In genomic region chr5:3340340-3341058, GRCm38 (mm10) we compare ENCODE assay signal across 8 mouse cellular contexts. TPM values are rescaled to one million over a fixed set of nuclear protein-coding genes. Genes with fewer than 3 reads are reported as not detected.
DNase-seq lines count a peak whose midpoint lies in the region; ATAC-seq and TF ChIP-seq lines count a peak whose summit lies in the region.
"Not testable (repeated sequence)": the region's sequence is repeated elsewhere in the genome, so short reads cannot be mapped to it uniquely, and the experiment has no call there.

No protein-coding gene starts in this region.

- H3K79me2 ChIP-seq in CH12.LX (replicated peaks; ENCODE audit: control insufficient read depth, extremely low read depth, insufficient read depth, poor library complexity, severe bottlenecking): peaks cover 21% of the 10 kb centered on the region

- peak overlapping the region; percentile 59 to 100 (median 71) for H3K4me3 ChIP-seq in CH12.LX (replicated peaks in 1 of 3; ENCODE audit: low read depth in 2 of 3, low read length in 2 of 3, poor library complexity in 1 of 3)
- H3K4me3 ChIP-seq in forebrain, postnatal 0 days (ENCODE audit: low read depth, low read length): peak overlapping the region; percentile 53
- peak overlapping the region; percentile 56 for H3K4me3 ChIP-seq in hindbrain, embryonic 12.5 days
- peak overlapping the region; percentile 74 for H3K4me3 ChIP-seq in liver, embryonic 16.5 days (ENCODE audit: low read depth, low read length)
- H3K4me3 ChIP-seq in midbrain, postnatal 0 days (ENCODE audit: low read depth, low read length): peak overlapping the region; percentile 49
- H3K4me3 ChIP-seq in stomach, postnatal 0 days (ENCODE audit: low read depth, low read length): peak overlapping the region; percentile 75

- not testable (repeated sequence) for TF ChIP-seq POLR2A in CH12.LX (IDR thresholded peaks at IDR 0.05; ENCODE audit: low read depth, low read length)

- H3K9ac ChIP-seq in CH12.LX (ENCODE audit: insufficient read depth, low read depth): peak overlapping the region; percentile 95
- peak overlapping the region; percentile 59; the same call in 1 of the 2 replicates for H3K9ac ChIP-seq in forebrain, postnatal 0 days
- not testable (repeated sequence) for H3K9ac ChIP-seq in hindbrain, embryonic 12.5 days; midbrain, postnatal 0 days (replicated peaks; ENCODE audit: low read length, poor library complexity, severe bottlenecking)
- peak overlapping the region; percentile 71 for H3K9ac ChIP-seq in liver, embryonic 16.5 days (ENCODE audit: low read depth, low read length)
- peak overlapping the region; percentile 79 for H3K9ac ChIP-seq in stomach, postnatal 0 days (ENCODE audit: low read length)

- H3K36me3 ChIP-seq in CH12.LX (replicated peaks in 1 of 2; ENCODE audit: control insufficient read depth in 1 of 2, insufficient read depth in 1 of 2, low read length in 1 of 2); forebrain, postnatal 0 days (ENCODE audit: insufficient read depth); hindbrain, embryonic 12.5 days; liver, embryonic 16.5 days (ENCODE audit: control insufficient read depth, insufficient read depth); midbrain, postnatal 0 days (ENCODE audit: insufficient read depth, low read length); stomach, postnatal 0 days (ENCODE audit: control insufficient read depth, insufficient read depth, low read length): not testable (repeated sequence)

- H3K4me2 ChIP-seq in CH12.LX (ENCODE audit: insufficient read depth, low read depth, poor library complexity, severe bottlenecking): peak overlapping the region; percentile 64
- H3K4me2 ChIP-seq in forebrain, postnatal 0 days (ENCODE audit: low read depth): peak overlapping the region; percentile 98
- peak overlapping the region; percentile 93 for H3K4me2 ChIP-seq in hindbrain, embryonic 12.5 days (replicated peaks)
- peak overlapping the region; percentile 91 for H3K4me2 ChIP-seq in liver, embryonic 16.5 days (ENCODE audit: low read depth, low read length)
- H3K4me2 ChIP-seq in midbrain, postnatal 0 days (ENCODE audit: low read depth, low read length, poor library complexity, severe bottlenecking): peak overlapping the region; percentile 93
- peak overlapping the region; percentile 99 for H3K4me2 ChIP-seq in stomach, postnatal 0 days (replicated peaks; ENCODE audit: low read depth)

- not testable (repeated sequence) for DNase-seq in CH12.LX (ENCODE audit: extremely low read depth); midbrain, postnatal 0 days (ENCODE audit: low spot score); stomach, postnatal 0 days (ENCODE audit: low spot score)
- DNase-seq in embryo, embryonic 10.5 days (ENCODE audit: low spot score): peak; percentile 26
- DNase-seq in forebrain, postnatal 0 days: peak; percentile 25
- DNase-seq in kidney, postnatal 10 days: peak; percentile 13

- not testable (repeated sequence) for TF ChIP-seq EP300 in CH12.LX (IDR thresholded peaks at IDR 0.05; ENCODE audit: low read length); stomach, postnatal 0 days (optimal IDR thresholded peaks at IDR 0.05)

- not testable (repeated sequence) for H3K4me1 ChIP-seq in CH12.LX (ENCODE audit: control insufficient read depth in 1 of 2, insufficient read depth in 2 of 2); forebrain, postnatal 0 days (ENCODE audit: insufficient read depth); liver, embryonic 16.5 days (ENCODE audit: control insufficient read depth, low read depth, low read length); midbrain, postnatal 0 days (ENCODE audit: insufficient read depth, low read length); stomach, postnatal 0 days (replicated peaks; ENCODE audit: control insufficient read depth, insufficient read depth)
- peaks cover 24% of the 10 kb centered on the region for H3K4me1 ChIP-seq in hindbrain, embryonic 12.5 days

- TF ChIP-seq CTCF in CH12.LX (conservative IDR thresholded peaks at IDR 0.05 in 1 of 2, IDR thresholded peaks at IDR 0.05 in 1 of 2; ENCODE audit: low read depth in 2 of 2, low read length in 2 of 2); forebrain, postnatal 0 days (IDR thresholded peaks at IDR 0.05; ENCODE audit: low read depth); midbrain, postnatal 0 days (IDR thresholded peaks at IDR 0.05); stomach, postnatal 0 days (IDR thresholded peaks at IDR 0.05; ENCODE audit: low read depth): not testable (repeated sequence)

- not testable (repeated sequence) for TF ChIP-seq RAD21 in CH12.LX (IDR thresholded peaks at IDR 0.05; ENCODE audit: low read depth, low read length)

- H3K27me3 ChIP-seq in CH12.LX (replicated peaks); forebrain, postnatal 0 days (ENCODE audit: insufficient read depth, low read length); liver, embryonic 16.5 days (ENCODE audit: control insufficient read depth, insufficient read depth, low read depth, low read length); midbrain, postnatal 0 days (ENCODE audit: insufficient read depth, low read length); stomach, postnatal 0 days (ENCODE audit: control insufficient read depth, insufficient read depth, low read length): not testable (repeated sequence)
- peaks cover 24% of the 10 kb centered on the region for H3K27me3 ChIP-seq in hindbrain, embryonic 12.5 days

- dilution Hi-C loops in CH12.LX (cut with MboI; ENCODE audit: extremely low pct_ligation_motif_present, extremely low pct_unique_long_range_greater_than_20kb, low sequenced_read_pairs): not testable (repeated sequence)

- not testable (repeated sequence) for H3K27ac ChIP-seq in CH12.LX (ENCODE audit: insufficient read depth, low read depth); forebrain, postnatal 0 days (ENCODE audit: low read depth, low read length); hindbrain, embryonic 12.5 days; liver, embryonic 16.5 days (ENCODE audit: low read length); midbrain, postnatal 0 days (ENCODE audit: low read depth, low read length); stomach, postnatal 0 days (replicated peaks)

- in situ Hi-C loops in CH12.LX (cut with MboI; ENCODE audit: low pct_ligation_motif_present, low pct_unique_long_range_greater_than_20kb, low sequenced_read_pairs): loop anchor here (10.0 kb wide), 1 partner anchor 154 kb away; no protein-coding TSS in a partner anchor

- not testable (repeated sequence) for H3K9me3 ChIP-seq in CH12.LX (replicated peaks; ENCODE audit: low read length); forebrain, postnatal 0 days (ENCODE audit: low read length); hindbrain, embryonic 12.5 days (replicated peaks); liver, embryonic 16.5 days (replicated peaks; ENCODE audit: control insufficient read depth, low read length); midbrain, postnatal 0 days (ENCODE audit: low read length); stomach, postnatal 0 days (ENCODE audit: control insufficient read depth, low read length)

- WGBS in forebrain, postnatal 0 days: 6% methylated on average over 15 of the region's 15 CpGs
- WGBS in hindbrain, embryonic 12.5 days: 2% methylated on average over 15 of the region's 15 CpGs
- 1% methylated on average over 15 of the region's 15 CpGs for WGBS in liver, embryonic 16.5 days (ENCODE audit: insufficient replicate concordance)
- WGBS in midbrain, postnatal 0 days: 5% methylated on average over 15 of the region's 15 CpGs
- WGBS in stomach, postnatal 0 days: 6% methylated on average over 15 of the region's 15 CpGs

- ATAC-seq in forebrain, postnatal 0 days; hindbrain, embryonic 12.5 days (ENCODE audit: low FRiP score); liver, embryonic 16.5 days (ENCODE audit: low read depth); midbrain, postnatal 0 days (ENCODE audit: low FRiP score); stomach, postnatal 0 days (ENCODE audit: low FRiP score, low TSS enrichment): not testable (repeated sequence)

TF ChIP-seq in CH12.LX, 34 proteins besides CTCF, POLR2A, EP300 and RAD21:
- TF ChIP-seq SIN3A (IDR thresholded peaks at IDR 0.05; ENCODE audit: low read length): 0 out of 2 replicates have a peak, but pooled peaks have one; percentile 22

RNA-seq across cellular contexts. Expression of gene Cdk6, which starts 0.8 kb away (rescaled TPM):
- 141 and 171 TPM in 2 replicates for total RNA-seq in CH12.LX (2012; rRNA removed)
- 34.7 and 40.4 TPM in 2 replicates for total RNA-seq in CH12.LX (2014; rRNA removed)
- 45.2 and 50.8 TPM in 2 replicates for polyA plus RNA-seq in CH12.LX (2012; ENCODE audit: insufficient read length, low read depth)
- total RNA-seq in forebrain, postnatal 0 days (2014; rRNA removed): 14.3 and 19.8 TPM in 2 replicates
- polyA plus RNA-seq in forebrain, postnatal 0 days (2015; fragmentation: Nextera tagmentation; extraction: Ambion mirVana): 4.4 and 9.4 TPM in 2 replicates
- 18.0 and 19.1 TPM in 2 replicates for polyA plus RNA-seq in hindbrain, embryonic 12.5 days (2016; fragmentation: Nextera tagmentation; extraction: Ambion mirVana)
- 15.8 and 16.0 TPM in 2 replicates for polyA plus RNA-seq in liver, embryonic 16.5 days (2015; fragmentation: Nextera tagmentation; extraction: Ambion mirVana)
- total RNA-seq in midbrain, postnatal 0 days (2014; rRNA removed): 7.1 and 22.0 TPM in 2 replicates
- 4.0 and 5.5 TPM in 2 replicates for polyA plus RNA-seq in midbrain, postnatal 0 days (2015; fragmentation: Nextera tagmentation; extraction: Ambion mirVana)
- polyA plus RNA-seq in stomach, postnatal 0 days (2015; fragmentation: Nextera tagmentation; extraction: Ambion mirVana): 15.7 and 16.6 TPM in 2 replicates
